ENCODE assay signal across 9 mouse cellular contexts in the genomic region with DNA sequence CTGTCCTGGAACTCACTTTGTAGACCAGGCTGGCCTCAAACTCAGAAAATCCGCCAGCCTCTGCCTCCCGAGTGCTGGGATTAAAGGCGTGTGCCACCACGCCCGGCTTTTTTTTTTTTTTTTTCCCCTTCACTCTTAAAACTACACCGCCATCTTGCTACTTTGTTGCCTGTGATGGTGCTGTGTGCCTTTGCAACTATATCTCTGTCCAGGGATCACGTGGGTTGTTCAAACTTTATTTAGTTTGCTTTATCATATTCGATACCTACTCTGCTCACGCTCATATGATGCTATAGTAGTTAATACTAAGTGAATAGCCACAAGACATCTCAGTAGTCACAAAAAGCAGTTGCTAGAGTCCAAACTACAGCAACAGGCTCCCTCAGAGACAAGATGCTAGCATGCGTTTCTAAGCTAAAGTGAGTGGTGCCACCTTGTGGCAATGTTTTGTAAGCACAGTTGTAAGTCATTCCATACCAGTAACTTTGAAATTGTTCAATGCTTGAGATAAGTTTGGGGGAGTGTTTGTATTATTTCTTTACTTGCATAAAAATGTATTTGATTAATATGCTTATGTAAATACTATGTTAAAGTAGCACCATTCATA. TPM values are rescaled to one million over a fixed set of nuclear protein-coding genes. Genes with fewer than 3 reads are reported as not detected.
DNase-seq lines count a peak whose midpoint lies in the region; ATAC-seq and TF ChIP-seq lines count a peak whose summit lies in the region.
"Had no signal": no experiment of that assay in that cellular context is flagged by ENCODE, and none has a peak within 500 bp of the region (broad histone marks: within the 10 kb centered on the region; RNA-seq: fewer than 3 reads in every experiment).

No protein-coding gene starts in this region.

- no peak for ATAC-seq in hindbrain, embryonic 11.5 days (ENCODE audit: low FRiP score)
- no peak for ATAC-seq in hindbrain, embryonic 13.5 days (ENCODE audit: low FRiP score)
- no peak for ATAC-seq in embryonic facial prominence, embryonic 14.5 days (ENCODE audit: low read depth)
- ATAC-seq in midbrain, postnatal 0 days (ENCODE audit: low FRiP score), result no peak

- H3K9me3 ChIP-seq in hindbrain, embryonic 11.5 days (ENCODE audit: control insufficient read depth, low read length), result no peaks in the 10 kb centered on the region
- H3K9me3 ChIP-seq in hindbrain, embryonic 13.5 days, result no peaks in the 10 kb centered on the region
- H3K9me3 ChIP-seq in embryonic facial prominence, embryonic 14.5 days (ENCODE audit: control insufficient read depth, low read length), result no peaks in the 10 kb centered on the region
- no peaks in the 10 kb centered on the region for H3K9me3 ChIP-seq in midbrain, postnatal 0 days (ENCODE audit: low read length)
- H3K9me3 ChIP-seq: midbrain, embryonic 12.5 days had no signal

- TF ChIP-seq CTCF in midbrain, postnatal 0 days (IDR thresholded peaks at IDR 0.05), result peak; percentile 94

- H3K9ac ChIP-seq in hindbrain, embryonic 11.5 days (ENCODE audit: low read depth, low read length), result no peak overlapping the region
- no peak overlapping the region for H3K9ac ChIP-seq in hindbrain, embryonic 13.5 days
- H3K9ac ChIP-seq in embryonic facial prominence, embryonic 14.5 days (ENCODE audit: low read depth, low read length), result no peak overlapping the region
- no peak overlapping the region for H3K9ac ChIP-seq in midbrain, postnatal 0 days (replicated peaks; ENCODE audit: low read length, poor library complexity, severe bottlenecking)
- H3K9ac ChIP-seq: midbrain, embryonic 12.5 days had no signal

- WGBS in hindbrain, embryonic 11.5 days, result 35% methylated on average over 10 of the region's 10 CpGs
- WGBS in hindbrain, embryonic 13.5 days, result 38% methylated on average over 10 of the region's 10 CpGs
- 29% methylated on average over 10 of the region's 10 CpGs for WGBS in embryonic facial prominence, embryonic 14.5 days
- 29% methylated on average over 10 of the region's 10 CpGs for WGBS in midbrain, postnatal 0 days

- DNase-seq in hindbrain, embryonic 11.5 days (ENCODE audit: low spot score), result peak; percentile 80
- DNase-seq in CD8-positive naive resting alpha-beta T cell, adult 2 months (ENCODE audit: low read depth in 2 of 2, low spot score in 2 of 2), result peak; percentile 54 to 71
- peak; percentile 63 to 72 for DNase-seq in adrenal gland, postnatal 36 days
- DNase-seq in embryonic facial prominence, embryonic 14.5 days (ENCODE audit: low spot score), result peak; percentile 87
- peak; percentile 67 for DNase-seq in layer of hippocampus, adult 9-10 months (ENCODE audit: low spot score)
- peak; percentile 87 for DNase-seq in midbrain, postnatal 0 days (ENCODE audit: low spot score)
- DNase-seq in thymus, postnatal 0 days (ENCODE audit: low spot score), result peak; percentile 82

- H3K27me3 ChIP-seq in hindbrain, embryonic 11.5 days (ENCODE audit: control insufficient read depth, insufficient read depth, low read length), result no peaks in the 10 kb centered on the region
- H3K27me3 ChIP-seq in hindbrain, embryonic 13.5 days, result no peaks in the 10 kb centered on the region
- no peaks in the 10 kb centered on the region for H3K27me3 ChIP-seq in embryonic facial prominence, embryonic 14.5 days (replicated peaks; ENCODE audit: control insufficient read depth, insufficient read depth, low read length)
- H3K27me3 ChIP-seq in midbrain, postnatal 0 days (ENCODE audit: insufficient read depth, low read length), result no peaks in the 10 kb centered on the region
- H3K27me3 ChIP-seq: midbrain, embryonic 12.5 days had no signal

- no peaks in the 10 kb centered on the region for H3K4me1 ChIP-seq in hindbrain, embryonic 11.5 days (replicated peaks; ENCODE audit: control insufficient read depth, insufficient read depth, low read length)
- H3K4me1 ChIP-seq in hindbrain, embryonic 13.5 days (replicated peaks), result no peaks in the 10 kb centered on the region; the same call in 1 of the 2 replicates
- H3K4me1 ChIP-seq in embryonic facial prominence, embryonic 14.5 days (ENCODE audit: control insufficient read depth, insufficient read depth, low read length), result peaks cover 14% of the 10 kb centered on the region
- no peaks in the 10 kb centered on the region for H3K4me1 ChIP-seq in midbrain, postnatal 0 days (ENCODE audit: insufficient read depth, low read length)
- H3K4me1 ChIP-seq: midbrain, embryonic 12.5 days had no signal

- no peak overlapping the region for H3K27ac ChIP-seq in hindbrain, embryonic 11.5 days (ENCODE audit: low read depth, low read length)
- H3K27ac ChIP-seq in hindbrain, embryonic 13.5 days, result no peak overlapping the region
- H3K27ac ChIP-seq in embryonic facial prominence, embryonic 14.5 days (replicated peaks; ENCODE audit: low read depth, low read length), result no peak overlapping the region
- H3K27ac ChIP-seq in midbrain, postnatal 0 days (ENCODE audit: low read depth, low read length), result no peak overlapping the region
- H3K27ac ChIP-seq: midbrain, embryonic 12.5 days had no signal

- no peaks in the 10 kb centered on the region for H3K36me3 ChIP-seq in hindbrain, embryonic 11.5 days (ENCODE audit: control insufficient read depth, insufficient read depth, low read length)
- H3K36me3 ChIP-seq in hindbrain, embryonic 13.5 days, result no peaks in the 10 kb centered on the region
- H3K36me3 ChIP-seq in embryonic facial prominence, embryonic 14.5 days (ENCODE audit: control insufficient read depth, insufficient read depth, low read length), result no peaks in the 10 kb centered on the region
- no peaks in the 10 kb centered on the region for H3K36me3 ChIP-seq in midbrain, postnatal 0 days (ENCODE audit: insufficient read depth, low read length)
- H3K36me3 ChIP-seq: midbrain, embryonic 12.5 days had no signal

- H3K4me3 ChIP-seq in hindbrain, embryonic 11.5 days (ENCODE audit: low read depth, low read length), result no peak overlapping the region
- no peak overlapping the region for H3K4me3 ChIP-seq in hindbrain, embryonic 13.5 days
- no peak overlapping the region for H3K4me3 ChIP-seq in embryonic facial prominence, embryonic 14.5 days (ENCODE audit: low read depth, low read length)
- H3K4me3 ChIP-seq in midbrain, postnatal 0 days (ENCODE audit: low read depth, low read length), result no peak overlapping the region
- H3K4me3 ChIP-seq: midbrain, embryonic 12.5 days had no signal

- H3K4me2 ChIP-seq in hindbrain, embryonic 11.5 days (replicated peaks; ENCODE audit: low read depth, low read length), result no peak overlapping the region
- H3K4me2 ChIP-seq in hindbrain, embryonic 13.5 days, result no peak overlapping the region
- H3K4me2 ChIP-seq in embryonic facial prominence, embryonic 14.5 days (ENCODE audit: low read depth, low read length), result no peak overlapping the region
- no peak overlapping the region for H3K4me2 ChIP-seq in midbrain, postnatal 0 days (ENCODE audit: low read depth, low read length, poor library complexity, severe bottlenecking)
- H3K4me2 ChIP-seq: midbrain, embryonic 12.5 days had no signal

RNA-seq across cellular contexts. Expression of a gene that starts 8.0 kb away (rescaled TPM):
- 80.8 and 85.7 TPM in 2 replicates for polyA plus RNA-seq in hindbrain, embryonic 11.5 days (2014; fragmentation: Nextera tagmentation; extraction: Ambion mirVana)
- 134 and 142 TPM in 2 replicates for polyA plus RNA-seq in hindbrain, embryonic 13.5 days (2015; fragmentation: Nextera tagmentation; extraction: Ambion mirVana)
- 10 to 100 TPM; 26.0 to 30.2 TPM for total RNA-seq in adrenal gland, postnatal 36 days (2021)
- polyA plus RNA-seq in embryonic facial prominence, embryonic 14.5 days (2014; fragmentation: Nextera tagmentation; extraction: Ambion mirVana), result 32.1 and 41.4 TPM in 2 replicates
- 133 and 170 TPM in 2 replicates for total RNA-seq in midbrain, postnatal 0 days (2014; rRNA removed)
- 130 and 133 TPM in 2 replicates for polyA plus RNA-seq in midbrain, postnatal 0 days (2015; fragmentation: Nextera tagmentation; extraction: Ambion mirVana)
- polyA plus RNA-seq in thymus, postnatal 0 days (2015; fragmentation: Nextera tagmentation; extraction: Ambion mirVana), result 46.8 and 50.8 TPM in 2 replicates

RNA-seq across cellular contexts. Expression of a gene that starts 16.4 kb away (rescaled TPM):
- 49.9 and 51.7 TPM in 2 replicates for polyA plus RNA-seq in hindbrain, embryonic 11.5 days (2014; fragmentation: Nextera tagmentation; extraction: Ambion mirVana)
- polyA plus RNA-seq in hindbrain, embryonic 13.5 days (2015; fragmentation: Nextera tagmentation; extraction: Ambion mirVana), result 64.4 and 67.0 TPM in 2 replicates
- 100 to 1,000 TPM in 1 of 2 experiments, 10 to 100 TPM in 1; 75.0 to 162 TPM for total RNA-seq in adrenal gland, postnatal 36 days (2021)
- polyA plus RNA-seq in embryonic facial prominence, embryonic 14.5 days (2014; fragmentation: Nextera tagmentation; extraction: Ambion mirVana), result 40.5 and 43.1 TPM in 2 replicates
- total RNA-seq in midbrain, postnatal 0 days (2014; rRNA removed), result 103 and 107 TPM in 2 replicates
- polyA plus RNA-seq in midbrain, postnatal 0 days (2015; fragmentation: Nextera tagmentation; extraction: Ambion mirVana), result 48.4 and 51.5 TPM in 2 replicates
- polyA plus RNA-seq in thymus, postnatal 0 days (2015; fragmentation: Nextera tagmentation; extraction: Ambion mirVana), result 25.5 and 28.3 TPM in 2 replicates

RNA-seq across cellular contexts. Expression of a gene that starts 29.4 kb away (rescaled TPM):
- 61.9 and 64.7 TPM in 2 replicates for polyA plus RNA-seq in hindbrain, embryonic 11.5 days (2014; fragmentation: Nextera tagmentation; extraction: Ambion mirVana)
- polyA plus RNA-seq in hindbrain, embryonic 13.5 days (2015; fragmentation: Nextera tagmentation; extraction: Ambion mirVana), result 55.9 and 57.3 TPM in 2 replicates
- total RNA-seq in adrenal gland, postnatal 36 days (2021), result 10 to 100 TPM; 33.3 to 33.6 TPM
- polyA plus RNA-seq in embryonic facial prominence, embryonic 14.5 days (2014; fragmentation: Nextera tagmentation; extraction: Ambion mirVana), result 27.9 and 32.3 TPM in 2 replicates
- 44.9 and 48.4 TPM in 2 replicates for total RNA-seq in midbrain, postnatal 0 days (2014; rRNA removed)
- polyA plus RNA-seq in midbrain, postnatal 0 days (2015; fragmentation: Nextera tagmentation; extraction: Ambion mirVana), result 44.6 and 45.2 TPM in 2 replicates
- 35.4 and 37.7 TPM in 2 replicates for polyA plus RNA-seq in thymus, postnatal 0 days (2015; fragmentation: Nextera tagmentation; extraction: Ambion mirVana)
